Mouse (Mus musculus): Measurements from ENCODE around the gene Plxnd1. TPM values are rescaled to one million over a fixed set of nuclear protein-coding genes. Genes with fewer than 3 reads are reported as not detected.

The Plxnd1 gene
- polyA plus RNA-seq, 2 experiments = 50.4 to 61.9 TPM

GRCm38 (mm10) chr6:116000851-116001250 lies 6.0 kb upstream of the Plxnd1 start:
- peaks cover 11% of the 10 kb centered on the region; the same call in 1 of the 2 replicates for H3K4me1 ChIP-seq (ENCODE audit: control insufficient read depth, insufficient read depth, low read length)
- ATAC-seq (ENCODE audit: low FRiP score, low read depth) (no peak), DNase-seq (ENCODE audit: low spot score) (no peak)
- WGBS = 78% methylated on average over 5 of the region's 5 CpGs
- no peak overlapping the region for H3K9ac ChIP-seq (ENCODE audit: low read depth, low read length, severe bottlenecking)
- H3K4me3 ChIP-seq (replicated peaks; ENCODE audit: low read length) = no peak overlapping the region
- no peak for TF ChIP-seq POLR2A (IDR thresholded peaks at IDR 0.05; ENCODE audit: borderline replicate concordance, extremely low read depth, insufficient read depth, insufficient read length)
- no peaks in the 10 kb centered on the region for H3K27me3 ChIP-seq (ENCODE audit: control insufficient read depth, insufficient read depth, low read length)
- no peak overlapping the region for H3K4me2 ChIP-seq (replicated peaks; ENCODE audit: low read depth, low read length, severe bottlenecking)
- H3K9me3 ChIP-seq (ENCODE audit: control insufficient read depth, low read length) = no peaks in the 10 kb centered on the region
- no peaks in the 10 kb centered on the region for H3K36me3 ChIP-seq (ENCODE audit: control insufficient read depth, insufficient read depth, low read length)
- no peak overlapping the region for H3K27ac ChIP-seq (replicated peaks; ENCODE audit: low read depth, low read length)

- no peaks in the 10 kb centered on the region for H3K9me3 ChIP-seq (ENCODE audit: control insufficient read depth, low read length)
- no peak for DNase-seq (ENCODE audit: low spot score)
- H3K27ac ChIP-seq (replicated peaks; ENCODE audit: low read depth, low read length) = no peak overlapping the region
- no peak for ATAC-seq (ENCODE audit: low FRiP score, low read depth)
- H3K4me1 ChIP-seq (ENCODE audit: control insufficient read depth, insufficient read depth, low read length) = peaks cover 17% of the 10 kb centered on the region
- no peak for TF ChIP-seq POLR2A (IDR thresholded peaks at IDR 0.05; ENCODE audit: borderline replicate concordance, extremely low read depth, insufficient read depth, insufficient read length)
- no peak overlapping the region for H3K9ac ChIP-seq (ENCODE audit: low read depth, low read length, severe bottlenecking)
- peaks cover 3% of the 10 kb centered on the region; the same call in 1 of the 2 replicates for H3K27me3 ChIP-seq (ENCODE audit: control insufficient read depth, insufficient read depth, low read length)
- H3K4me3 ChIP-seq (replicated peaks; ENCODE audit: low read length) = no peak overlapping the region
- WGBS = 82% methylated on average over 2 of the region's 2 CpGs
- H3K4me2 ChIP-seq (replicated peaks; ENCODE audit: low read depth, low read length, severe bottlenecking) = no peak overlapping the region
- no peaks in the 10 kb centered on the region for H3K36me3 ChIP-seq (ENCODE audit: control insufficient read depth, insufficient read depth, low read length)
These were observed 4.4 kb upstream of the Plxnd1 start for GRCm38 (mm10) chr6:115999227-115999626.

GRCm38 (mm10) chr6:115998758-115999157 lies 4.0 kb upstream of the Plxnd1 start:
- H3K4me2 ChIP-seq (replicated peaks; ENCODE audit: low read depth, low read length, severe bottlenecking) = no peak overlapping the region
- ATAC-seq (ENCODE audit: low FRiP score, low read depth) = no peak
- TF ChIP-seq POLR2A (IDR thresholded peaks at IDR 0.05; ENCODE audit: borderline replicate concordance, extremely low read depth, insufficient read depth, insufficient read length) = no peak
- H3K27me3 ChIP-seq (ENCODE audit: control insufficient read depth, insufficient read depth, low read length) = peaks cover 7% of the 10 kb centered on the region; the same call in 1 of the 2 replicates
- no peaks in the 10 kb centered on the region for H3K9me3 ChIP-seq (ENCODE audit: control insufficient read depth, low read length)
- H3K27ac ChIP-seq (replicated peaks; ENCODE audit: low read depth, low read length) = no peak overlapping the region
- H3K9ac ChIP-seq (ENCODE audit: low read depth, low read length, severe bottlenecking) = no peak overlapping the region
- DNase-seq (ENCODE audit: low spot score) = no peak
- no peak overlapping the region for H3K4me3 ChIP-seq (replicated peaks; ENCODE audit: low read length)
- H3K36me3 ChIP-seq (ENCODE audit: control insufficient read depth, insufficient read depth, low read length) = no peaks in the 10 kb centered on the region
- peaks cover 19% of the 10 kb centered on the region for H3K4me1 ChIP-seq (ENCODE audit: control insufficient read depth, insufficient read depth, low read length)
- 82% methylated on average over 7 of the region's 7 CpGs for WGBS

- Histone ChIP-seq H3K27ac (replicated peaks; ENCODE audit: low read depth, low read length) (no peak overlapping the region), H3K4me3 (replicated peaks; ENCODE audit: low read length) (no peak overlapping the region), H3K36me3 (ENCODE audit: control insufficient read depth, insufficient read depth, low read length) (no peaks in the 10 kb centered on the region), H3K4me1 (ENCODE audit: control insufficient read depth, insufficient read depth, low read length) (peaks cover 24% of the 10 kb centered on the region), H3K9ac (ENCODE audit: low read depth, low read length, severe bottlenecking) (0 out of 2 replicates have a peak overlapping the region, but pooled peaks have one; percentile 21), H3K9me3 (ENCODE audit: control insufficient read depth, low read length) (no peaks in the 10 kb centered on the region), H3K27me3 (ENCODE audit: control insufficient read depth, insufficient read depth, low read length) (peaks cover 17% of the 10 kb centered on the region), H3K4me2 (replicated peaks; ENCODE audit: low read depth, low read length, severe bottlenecking) (no peak overlapping the region)
- DNase-seq (ENCODE audit: low spot score) (no peak), ATAC-seq (ENCODE audit: low FRiP score, low read depth) (no peak)
- no peak for TF ChIP-seq POLR2A (IDR thresholded peaks at IDR 0.05; ENCODE audit: borderline replicate concordance, extremely low read depth, insufficient read depth, insufficient read length)
- WGBS = 10% methylated on average over 3 of the region's 3 CpGs
These were observed 3.0 kb upstream of the Plxnd1 start for GRCm38 (mm10) chr6:115997726-115998311.

GRCm38 (mm10) chr6:115996171-115996851 lies 1.5 kb upstream of the Plxnd1 start:
- DNase-seq (ENCODE audit: low spot score) (no peak), ATAC-seq (ENCODE audit: low FRiP score, low read depth) (no peak)
- no peak overlapping the region; the same call in 1 of the 2 replicates for H3K27ac ChIP-seq (replicated peaks; ENCODE audit: low read depth, low read length)
- no peaks in the 10 kb centered on the region for H3K36me3 ChIP-seq (ENCODE audit: control insufficient read depth, insufficient read depth, low read length)
- H3K4me1 ChIP-seq (ENCODE audit: control insufficient read depth, insufficient read depth, low read length) = peaks cover 28% of the 10 kb centered on the region
- no peak for TF ChIP-seq POLR2A (IDR thresholded peaks at IDR 0.05; ENCODE audit: borderline replicate concordance, extremely low read depth, insufficient read depth, insufficient read length)
- no peak overlapping the region for H3K4me2 ChIP-seq (replicated peaks; ENCODE audit: low read depth, low read length, severe bottlenecking)
- no peak overlapping the region for H3K4me3 ChIP-seq (replicated peaks; ENCODE audit: low read length)
- WGBS = 30% methylated on average over 6 of the region's 6 CpGs
- H3K27me3 ChIP-seq (ENCODE audit: control insufficient read depth, insufficient read depth, low read length) = peaks cover 30% of the 10 kb centered on the region
- H3K9me3 ChIP-seq (ENCODE audit: control insufficient read depth, low read length) = no peaks in the 10 kb centered on the region
- H3K9ac ChIP-seq (ENCODE audit: low read depth, low read length, severe bottlenecking) = no peak overlapping the region
